Mouse (Mus musculus) layer of hippocampus, postnatal 14 days (tissue): ENCODE measurements at regions not wholly inside any gene's neighbourhood (a gene's known extent, or its start where the extent isn't known, plus 50 kb on each side); places are given as distances from the start of the nearest gene placed in this dataset.

Experiments used
- DNase-seq, 2 experiments: peaks; one replicate each; pipeline ENCODE4 v3.0.0; 2021 to 2022; ENCODE audit warnings: low spot score in 2 of 2, mixed read lengths in 1 of 2

DNA sequence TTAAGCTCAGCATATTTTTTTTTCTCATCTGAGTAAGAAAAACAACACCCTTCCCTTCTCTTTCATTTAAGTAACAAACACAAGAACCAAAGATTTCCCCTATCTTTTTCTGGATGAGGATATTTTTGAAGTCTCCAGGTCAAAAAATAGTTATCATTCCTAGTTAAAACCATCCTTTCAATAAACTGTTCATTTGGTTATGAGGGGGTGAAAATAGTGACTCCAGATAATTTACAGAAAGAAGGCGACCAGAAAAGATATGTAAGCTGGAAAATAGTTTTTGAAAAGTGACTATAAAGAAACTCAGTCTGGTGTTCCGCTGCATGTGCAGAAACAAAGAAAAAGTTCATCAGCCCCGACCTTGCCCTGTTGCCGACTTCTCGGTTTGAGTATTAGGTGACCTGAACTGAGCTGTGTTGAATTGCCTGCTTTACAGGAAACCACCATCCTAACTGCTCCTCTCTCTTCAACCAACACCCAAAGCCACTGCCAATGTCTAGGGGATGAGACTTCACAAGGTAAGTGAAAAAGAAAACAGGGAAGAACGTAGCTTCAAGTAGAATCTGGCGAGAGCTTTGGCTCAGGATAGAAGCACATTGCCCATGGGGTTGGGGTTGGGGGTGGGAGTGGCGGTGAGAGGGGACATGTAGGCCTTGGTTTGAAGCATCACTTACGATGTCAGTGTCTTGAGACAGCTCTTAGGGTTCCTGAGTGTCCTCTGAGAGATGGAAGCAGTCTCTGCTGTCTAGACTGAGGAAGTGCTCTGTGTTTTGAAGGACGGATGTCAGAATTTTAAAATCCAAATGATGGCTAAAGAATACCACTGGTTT, 104.6 kb downstream of the Ube2e3 start:
- no peak for DNase-seq

DNA sequence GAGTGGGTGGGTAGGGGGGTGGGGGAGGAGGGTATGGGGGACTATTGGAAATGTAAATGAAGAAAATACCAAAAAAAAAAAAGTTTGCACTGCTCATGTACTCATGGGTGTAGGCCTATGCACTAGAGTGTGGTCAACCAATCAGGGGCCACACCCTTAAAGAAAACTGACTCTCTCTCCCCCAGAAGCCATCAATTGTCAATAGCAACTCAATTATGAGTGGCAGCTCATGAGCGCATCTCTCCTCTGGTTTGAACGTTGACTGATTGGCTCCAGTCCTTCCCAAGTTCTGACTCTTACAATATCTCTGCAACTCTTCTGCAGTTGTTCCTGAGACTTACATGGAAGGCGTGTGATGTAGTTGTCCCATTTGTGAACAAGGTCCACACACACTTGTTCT, 105.9 kb downstream of the Ube2e3 start:
- no peak for DNase-seq

- DNase-seq: no peak
Measured at GRCm38 (mm10) chr2:78974683-78975392, 106.9 kb downstream of the Ube2e3 start.

GRCm38 (mm10) chr2:78975393-78975774, 107.5 kb downstream of the Ube2e3 start:
- DNase-seq: no peak

DNA sequence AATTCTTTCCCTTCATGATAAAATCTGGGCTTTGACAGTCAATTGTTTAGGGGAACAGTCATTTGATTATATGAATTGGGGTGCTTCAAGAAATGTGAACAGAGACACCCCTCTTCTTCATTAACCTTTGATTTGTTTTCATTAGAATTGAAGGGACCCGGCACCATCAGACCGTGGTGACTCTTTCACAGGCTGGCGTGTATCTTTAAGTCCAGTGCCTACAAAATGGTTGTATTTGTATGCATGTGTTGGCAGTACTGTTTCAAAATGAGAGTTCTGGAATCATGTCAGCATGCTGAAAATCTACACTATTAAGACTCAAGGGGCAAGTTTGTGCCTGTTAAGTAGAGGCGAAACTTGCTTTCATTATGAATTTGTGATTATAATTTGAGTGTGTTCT, 108.2 kb downstream of the Ube2e3 start:
- no peak for DNase-seq

- no peak for DNase-seq
Measured at GRCm38 (mm10) chr2:78977632-78978397, 109.9 kb downstream of the Ube2e3 start.

DNA sequence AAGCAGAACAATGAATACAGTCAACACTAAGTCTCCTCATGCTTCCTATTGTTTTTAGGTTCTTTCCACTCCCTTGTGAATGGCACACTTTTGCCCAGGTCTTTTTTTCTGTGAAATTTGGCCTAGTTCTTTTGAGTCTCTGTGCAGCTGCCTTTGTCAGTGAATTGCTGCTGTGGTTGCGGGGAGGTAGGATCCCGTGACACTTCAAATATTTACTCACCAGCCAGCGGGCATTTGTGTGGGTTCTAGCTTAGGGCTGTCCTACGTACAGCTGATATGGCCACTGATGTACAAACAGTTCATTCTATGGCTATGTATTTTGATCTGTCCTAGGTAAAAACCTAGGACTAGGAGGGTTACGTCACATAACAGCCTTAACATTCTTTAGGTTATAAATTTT, 112.1 kb downstream of the Ube2e3 start:
- no peak for DNase-seq

DNA sequence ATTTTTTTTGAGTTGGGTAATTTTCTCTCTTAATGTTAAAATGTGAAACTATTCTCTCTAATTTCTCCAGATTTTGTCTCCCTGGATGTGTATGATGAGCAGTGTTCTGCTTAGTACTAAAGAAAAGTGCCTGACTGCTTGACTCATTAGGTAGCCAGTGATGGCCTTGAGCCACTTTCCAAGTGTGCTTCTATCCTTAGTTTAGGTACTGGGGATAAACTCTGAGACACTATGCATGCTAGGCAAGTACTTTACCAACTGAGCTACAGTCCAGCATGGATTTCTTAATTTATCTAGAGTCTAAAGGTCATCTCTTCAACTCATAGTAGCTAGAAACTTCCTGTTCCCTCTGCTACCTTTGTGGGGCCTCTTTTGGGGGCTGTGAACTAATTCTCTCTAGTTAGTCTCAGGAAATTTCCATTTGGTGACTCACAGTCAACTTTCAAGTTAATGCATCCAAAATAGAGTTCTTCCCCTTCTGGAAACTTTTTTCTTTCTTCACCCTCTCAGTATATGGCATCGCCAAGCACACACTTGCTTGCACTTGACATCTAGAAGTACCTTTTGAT, 112.8 kb downstream of the Ube2e3 start:
- DNase-seq: no peak

- no peak for DNase-seq
Measured at GRCm38 (mm10) chr2:78983347-78983746, 115.4 kb downstream of the Ube2e3 start.

GRCm38 (mm10) chr2:78983944-78984498, 116.1 kb downstream of the Ube2e3 start:
- no peak for DNase-seq

DNA sequence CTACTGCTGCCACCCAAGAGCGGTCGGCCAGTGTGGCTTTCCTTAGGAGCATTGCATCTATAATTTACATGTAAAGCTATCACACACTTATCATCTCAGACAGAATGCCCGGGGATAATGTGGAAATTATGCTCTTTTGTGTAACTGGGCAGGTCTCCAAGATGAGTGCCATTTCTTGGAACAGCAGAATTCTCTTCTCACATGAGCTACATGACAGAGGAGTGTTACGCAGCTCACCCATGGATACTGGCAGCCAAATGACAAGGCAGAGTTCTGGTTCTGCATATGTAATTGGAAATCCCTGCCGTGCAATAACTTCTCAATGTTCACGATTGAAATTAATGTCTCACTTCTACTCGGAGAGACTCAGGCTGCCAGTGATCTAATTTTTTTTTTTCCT, 119.1 kb downstream of the Ube2e3 start:
- DNase-seq: peak; percentile 10 to 24

- no peak for DNase-seq
Measured at GRCm38 (mm10) chr2:78987388-78987787, 119.5 kb downstream of the Ube2e3 start.

DNA sequence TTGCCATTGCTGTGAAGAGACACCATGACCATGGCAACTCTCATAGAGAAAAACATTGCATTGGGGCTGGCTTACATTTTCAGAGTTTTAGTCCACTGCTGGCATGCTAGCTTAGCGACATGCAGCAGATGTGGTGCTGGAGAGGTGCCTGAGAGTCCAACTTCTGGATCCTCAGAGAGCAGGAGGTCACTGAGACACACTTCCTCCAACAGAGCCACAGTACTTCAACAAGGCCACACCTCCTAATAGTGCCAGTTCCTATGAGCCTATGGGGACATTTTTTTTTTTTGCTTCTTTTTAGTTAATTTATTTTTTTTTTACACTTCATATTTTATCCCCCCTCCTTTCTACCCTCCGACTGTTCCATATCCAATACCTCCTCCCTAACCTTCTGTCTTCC, 120.3 kb downstream of the Ube2e3 start:
- no peak for DNase-seq

- DNase-seq: no peak
Measured at GRCm38 (mm10) chr2:78994800-78995555, 127.1 kb downstream of the Ube2e3 start.

GRCm38 (mm10) chr2:78998637-78999036, 130.7 kb downstream of the Ube2e3 start:
- DNase-seq: no peak

- DNase-seq: no peak
Measured at GRCm38 (mm10) chr2:78999410-78999809, 131.5 kb downstream of the Ube2e3 start.

DNA sequence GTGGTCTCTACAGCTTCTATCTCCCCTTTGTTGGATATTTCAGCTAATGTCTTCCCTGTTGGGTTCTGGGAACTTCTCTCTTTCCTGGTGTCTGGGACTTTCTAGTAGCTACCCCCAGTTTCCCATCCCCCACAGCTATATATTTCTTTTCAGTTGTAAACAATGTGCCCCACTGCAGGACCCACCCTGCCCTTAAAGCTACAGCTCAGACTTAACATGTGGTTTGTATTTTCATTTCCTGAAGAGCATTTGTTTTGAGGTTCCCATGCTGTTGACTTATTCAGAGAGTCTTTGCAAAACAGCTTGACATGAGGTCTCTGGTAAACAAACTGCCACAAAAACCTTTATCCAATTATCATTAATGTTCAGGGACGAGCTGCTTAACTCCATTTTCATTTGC, 136.9 kb downstream of the Ube2e3 start:
- DNase-seq: no peak

DNA sequence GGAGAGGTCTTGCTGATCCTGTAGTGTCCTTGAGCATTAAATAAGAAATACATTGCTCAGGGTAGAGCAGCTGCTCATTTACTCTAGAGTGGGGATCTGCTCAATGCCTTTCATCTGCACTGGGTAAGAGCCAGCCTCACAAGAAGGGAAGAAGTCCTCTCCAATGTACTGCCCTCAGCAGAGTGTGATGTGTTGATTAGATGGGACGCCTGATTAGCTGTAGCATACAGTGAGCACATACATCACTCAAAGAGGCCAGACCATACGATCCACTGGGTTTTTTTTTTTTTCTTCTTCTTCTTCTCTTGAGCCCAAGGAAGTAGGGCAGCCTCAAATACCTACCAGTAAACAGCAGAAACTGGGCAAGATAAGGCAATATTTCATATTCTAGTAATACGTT, 140.7 kb downstream of the Ube2e3 start:
- DNase-seq: no peak

- no peak for DNase-seq
Measured at GRCm38 (mm10) chr2:79009791-79010190, 141.9 kb downstream of the Ube2e3 start.

GRCm38 (mm10) chr2:79010273-79010672, 142.3 kb downstream of the Ube2e3 start:
- DNase-seq: peak in 1 of 2 experiments; percentile 29
